Mouse (Mus musculus): Measurements from ENCODE around the gene Imp4. TPM values are rescaled to one million over a fixed set of nuclear protein-coding genes. Genes with fewer than 3 reads are reported as not detected.
"Not testable (repeated sequence)": the region's sequence is repeated elsewhere in the genome, so short reads cannot be mapped to it uniquely, and the experiment has no call there.

The Imp4 gene
- polyA plus RNA-seq, 1 experiment from 2014 or later, result 105 TPM

GRCm38 (mm10) chr1:34433891-34434521 is 5.6 kb upstream of the Imp4 start:
- peaks cover 33% of the 10 kb centered on the region for H3K9me3 ChIP-seq (ENCODE audit: low read length)
- ATAC-seq (ENCODE audit: low FRiP score, low TSS enrichment), result no peak
- H3K4me2 ChIP-seq (replicated peaks; ENCODE audit: low read depth, low read length), result peak overlapping the region; percentile 66
- H3K4me3 ChIP-seq (ENCODE audit: low read length), result peak overlapping the region; percentile 69
- peaks cover 38% of the 10 kb centered on the region for H3K36me3 ChIP-seq (ENCODE audit: insufficient read depth, low read length)
- no peaks in the 10 kb centered on the region for H3K27me3 ChIP-seq (ENCODE audit: insufficient read depth, low read length)
- H3K4me1 ChIP-seq (ENCODE audit: insufficient read depth, low read length), result peaks cover 14% of the 10 kb centered on the region
- H3K27ac ChIP-seq (ENCODE audit: low read length), result 0 out of 2 replicates have a peak overlapping the region, but pooled peaks have one; percentile 41
- WGBS, result 12% methylated on average over 19 of the region's 19 CpGs
- H3K9ac ChIP-seq (replicated peaks; ENCODE audit: low read length), result peak overlapping the region; percentile 61

- Histone ChIP-seq H3K4me1 (ENCODE audit: insufficient read depth, low read length) (peaks cover 14% of the 10 kb centered on the region), H3K9me3 (ENCODE audit: low read length) (peaks cover 28% of the 10 kb centered on the region), H3K4me2 (replicated peaks; ENCODE audit: low read depth, low read length) (peak overlapping the region; percentile 66), H3K4me3 (ENCODE audit: low read length) (peak overlapping the region; percentile 69), H3K27ac (ENCODE audit: low read length) (peak overlapping the region; percentile 77), H3K27me3 (ENCODE audit: insufficient read depth, low read length) (no peaks in the 10 kb centered on the region), H3K9ac (replicated peaks; ENCODE audit: low read length) (peak overlapping the region; percentile 69), H3K36me3 (ENCODE audit: insufficient read depth, low read length) (peaks cover 34% of the 10 kb centered on the region)
- WGBS, result under 1% methylated on average over 30 of the region's 30 CpGs
- ATAC-seq (ENCODE audit: low FRiP score, low TSS enrichment), result peak; percentile 5; the same call in 1 of the 2 replicates
Measured at GRCm38 (mm10) chr1:34434660-34435160, 4.9 kb upstream of the Imp4 start.

- WGBS, result 31% methylated on average over 8 of the region's 8 CpGs
- no peak for ATAC-seq (ENCODE audit: low FRiP score, low TSS enrichment)
- peaks cover 19% of the 10 kb centered on the region for H3K9me3 ChIP-seq (ENCODE audit: low read length)
- peak overlapping the region; percentile 66 for H3K4me2 ChIP-seq (replicated peaks; ENCODE audit: low read depth, low read length)
- H3K4me1 ChIP-seq (ENCODE audit: insufficient read depth, low read length), result peaks cover 17% of the 10 kb centered on the region
- H3K27me3 ChIP-seq (ENCODE audit: insufficient read depth, low read length), result no peaks in the 10 kb centered on the region
- H3K36me3 ChIP-seq (ENCODE audit: insufficient read depth, low read length), result peaks cover 26% of the 10 kb centered on the region
- peak overlapping the region; percentile 77; the same call in 1 of the 2 replicates for H3K27ac ChIP-seq (ENCODE audit: low read length)
- H3K4me3 ChIP-seq (ENCODE audit: low read length), result peak overlapping the region; percentile 69
- H3K9ac ChIP-seq (replicated peaks; ENCODE audit: low read length), result peak overlapping the region; percentile 69
Measured at GRCm38 (mm10) chr1:34435371-34436120, 4.1 kb upstream of the Imp4 start.

GRCm38 (mm10) chr1:34436374-34436773 is 3.3 kb upstream of the Imp4 start:
- Histone ChIP-seq H3K4me1 (ENCODE audit: insufficient read depth, low read length) (peaks cover 20% of the 10 kb centered on the region), H3K36me3 (ENCODE audit: insufficient read depth, low read length) (peaks cover 18% of the 10 kb centered on the region), H3K27ac (ENCODE audit: low read length) (no peak overlapping the region), H3K9me3 (ENCODE audit: low read length) (peaks cover 11% of the 10 kb centered on the region), H3K27me3 (ENCODE audit: insufficient read depth, low read length) (no peaks in the 10 kb centered on the region), H3K4me2 (replicated peaks; ENCODE audit: low read depth, low read length) (no peak overlapping the region), H3K9ac (replicated peaks; ENCODE audit: low read length) (no peak overlapping the region), H3K4me3 (ENCODE audit: low read length) (no peak overlapping the region)
- ATAC-seq (ENCODE audit: low FRiP score, low TSS enrichment), result no peak
- WGBS, result 83% methylated on average over 3 of the region's 3 CpGs

- H3K4me3 ChIP-seq (ENCODE audit: low read length); H3K27me3 ChIP-seq (ENCODE audit: insufficient read depth, low read length); H3K4me2 ChIP-seq (replicated peaks; ENCODE audit: low read depth, low read length); H3K27ac ChIP-seq (ENCODE audit: low read length); H3K9me3 ChIP-seq (ENCODE audit: low read length); ATAC-seq (ENCODE audit: low FRiP score, low TSS enrichment); H3K9ac ChIP-seq (replicated peaks; ENCODE audit: low read length): not testable (repeated sequence)
- Histone ChIP-seq H3K4me1 (ENCODE audit: insufficient read depth, low read length) (peaks cover 20% of the 10 kb centered on the region), H3K36me3 (ENCODE audit: insufficient read depth, low read length) (peaks cover 16% of the 10 kb centered on the region)
- 96% methylated on average over 8 of the region's 8 CpGs for WGBS
Measured at GRCm38 (mm10) chr1:34437366-34437765, 2.3 kb upstream of the Imp4 start.

- Histone ChIP-seq H3K9ac (replicated peaks; ENCODE audit: low read length) (peak overlapping the region; percentile 71), H3K4me1 (ENCODE audit: insufficient read depth, low read length) (peaks cover 20% of the 10 kb centered on the region), H3K4me3 (ENCODE audit: low read length) (peak overlapping the region; percentile 89), H3K27me3 (ENCODE audit: insufficient read depth, low read length) (no peaks in the 10 kb centered on the region), H3K9me3 (ENCODE audit: low read length) (no peaks in the 10 kb centered on the region), H3K27ac (ENCODE audit: low read length) (no peak overlapping the region), H3K36me3 (ENCODE audit: insufficient read depth, low read length) (peaks cover 27% of the 10 kb centered on the region), H3K4me2 (replicated peaks; ENCODE audit: low read depth, low read length) (peak overlapping the region; percentile 81)
- ATAC-seq (ENCODE audit: low FRiP score, low TSS enrichment), result no peak
- WGBS, result 43% methylated on average over 15 of the region's 20 CpGs
Measured at GRCm38 (mm10) chr1:34438381-34439051, 1.1 kb upstream of the Imp4 start.

GRCm38 (mm10) chr1:34439961-34440630 is 445 bp downstream of the Imp4 start:
- Histone ChIP-seq H3K9ac (replicated peaks; ENCODE audit: low read length) (peak overlapping the region; percentile 76), H3K4me3 (ENCODE audit: low read length) (peak overlapping the region; percentile 89), H3K27me3 (ENCODE audit: insufficient read depth, low read length) (no peaks in the 10 kb centered on the region), H3K9me3 (ENCODE audit: low read length) (no peaks in the 10 kb centered on the region), H3K4me2 (replicated peaks; ENCODE audit: low read depth, low read length) (peak overlapping the region; percentile 70), H3K4me1 (ENCODE audit: insufficient read depth, low read length) (peaks cover 13% of the 10 kb centered on the region), H3K27ac (ENCODE audit: low read length) (peak overlapping the region; percentile 79; the same call in 1 of the 2 replicates), H3K36me3 (ENCODE audit: insufficient read depth, low read length) (peaks cover 43% of the 10 kb centered on the region)
- peak; percentile 56 for ATAC-seq (ENCODE audit: low FRiP score, low TSS enrichment)
- WGBS, result 8% methylated on average over 30 of the region's 31 CpGs

- no peak overlapping the region for H3K27ac ChIP-seq (ENCODE audit: low read length)
- no peak overlapping the region for H3K4me2 ChIP-seq (replicated peaks; ENCODE audit: low read depth, low read length)
- peaks cover 53% of the 10 kb centered on the region for H3K36me3 ChIP-seq (ENCODE audit: insufficient read depth, low read length)
- no peak overlapping the region for H3K9ac ChIP-seq (replicated peaks; ENCODE audit: low read length)
- H3K9me3 ChIP-seq (ENCODE audit: low read length), result no peaks in the 10 kb centered on the region
- WGBS, result 91% methylated on average over 6 of the region's 6 CpGs
- no peak overlapping the region for H3K4me3 ChIP-seq (ENCODE audit: low read length)
- no peak for ATAC-seq (ENCODE audit: low FRiP score, low TSS enrichment)
- H3K4me1 ChIP-seq (ENCODE audit: insufficient read depth, low read length), result peaks cover 11% of the 10 kb centered on the region
- H3K27me3 ChIP-seq (ENCODE audit: insufficient read depth, low read length), result no peaks in the 10 kb centered on the region
Measured at GRCm38 (mm10) chr1:34443124-34443523, 3.5 kb downstream of the Imp4 start.

- Histone ChIP-seq H3K4me2 (replicated peaks; ENCODE audit: low read depth, low read length) (no peak overlapping the region), H3K36me3 (ENCODE audit: insufficient read depth, low read length) (no peaks in the 10 kb centered on the region), H3K9me3 (ENCODE audit: low read length) (no peaks in the 10 kb centered on the region), H3K9ac (replicated peaks; ENCODE audit: low read length) (no peak overlapping the region), H3K27ac (ENCODE audit: low read length) (no peak overlapping the region), H3K4me3 (ENCODE audit: low read length) (no peak overlapping the region), H3K27me3 (ENCODE audit: insufficient read depth, low read length) (peaks cover 14% of the 10 kb centered on the region), H3K4me1 (ENCODE audit: insufficient read depth, low read length) (0 out of 2 replicates have a peak, but pooled peaks cover 3% of the 10 kb centered on the region)
- WGBS, result 33% methylated on average over 8 of the region's 8 CpGs
- no peak for ATAC-seq (ENCODE audit: low FRiP score, low TSS enrichment)
Measured at GRCm38 (mm10) chr1:34458431-34458830, 18.8 kb downstream of the Imp4 start.

Measured in kidney, embryonic 16.5 days (tissue).